26 mouse cellular contexts compared by ENCODE assay signal in the genomic region with DNA sequence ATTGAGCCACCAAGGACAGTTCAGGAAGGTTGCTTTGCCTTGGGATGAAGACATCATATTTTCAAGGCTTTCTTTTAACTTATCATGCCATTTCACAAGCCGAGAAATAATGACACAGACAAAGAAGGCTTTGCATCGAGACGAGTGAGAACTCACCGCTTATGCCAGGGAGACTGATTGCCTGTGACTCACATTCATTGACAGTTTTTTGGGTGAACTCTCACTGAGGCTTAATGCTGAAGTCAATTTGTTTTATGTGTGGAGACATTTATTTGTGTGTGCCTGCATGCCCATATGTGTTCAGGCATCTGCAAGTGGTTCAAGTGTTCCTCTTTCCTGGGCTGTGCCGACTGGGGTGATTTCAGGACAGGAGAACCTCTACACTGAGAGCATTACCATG.
DNase-seq lines count a peak whose midpoint lies in the region; ATAC-seq and TF ChIP-seq lines count a peak whose summit lies in the region.
"Had no signal": no experiment of that assay in that cellular context is flagged by ENCODE, and none has a peak within 500 bp of the region (broad histone marks: within the 10 kb centered on the region; RNA-seq: fewer than 3 reads in every experiment).

No protein-coding gene starts in this region.

- no peak overlapping the region for H3K4me2 ChIP-seq in hindbrain, embryonic 13.5 days
- H3K4me2 ChIP-seq: embryonic facial prominence, embryonic 13.5 days; heart, embryonic 15.5 days; limb, embryonic 15.5 days; liver, embryonic 15.5 days; midbrain, embryonic 12.5 days had no signal

- H3K9ac ChIP-seq in hindbrain, embryonic 13.5 days: no peak overlapping the region
- H3K9ac ChIP-seq: embryonic facial prominence, embryonic 13.5 days; heart, embryonic 15.5 days; limb, embryonic 15.5 days; liver, embryonic 15.5 days; midbrain, embryonic 12.5 days had no signal

- TF ChIP-seq POLR2A in lung, adult 2 months (IDR thresholded peaks at IDR 0.05; ENCODE audit: borderline replicate concordance, extremely low read depth, low read depth, low read length): no peak

- no peaks in the 10 kb centered on the region for H3K27me3 ChIP-seq in hindbrain, embryonic 13.5 days
- H3K27me3 ChIP-seq: embryonic facial prominence, embryonic 13.5 days; heart, embryonic 15.5 days; limb, embryonic 15.5 days; liver, embryonic 15.5 days; midbrain, embryonic 12.5 days had no signal

- no peak for ATAC-seq in hindbrain, embryonic 13.5 days (ENCODE audit: low FRiP score)
- ATAC-seq: forebrain, embryonic 14.5 days; hindbrain, postnatal 0 days had no signal

- H3K27ac ChIP-seq in hindbrain, embryonic 13.5 days: no peak overlapping the region
- H3K27ac ChIP-seq: embryonic facial prominence, embryonic 13.5 days; gastrocnemius, adult 2 months; heart, embryonic 15.5 days; hindbrain, embryonic 10.5 days; hindbrain, postnatal 0 days; kidney, postnatal 0 days; limb, embryonic 15.5 days; liver, embryonic 15.5 days; midbrain, embryonic 12.5 days had no signal

- H3K4me1 ChIP-seq in lung, adult 2 months (ENCODE audit: control insufficient read depth, insufficient read depth, low read length): no peaks in the 10 kb centered on the region
- H3K4me1 ChIP-seq in hindbrain, embryonic 13.5 days (replicated peaks): no peaks in the 10 kb centered on the region
- H3K4me1 ChIP-seq: heart, embryonic 15.5 days; midbrain, embryonic 12.5 days had no signal

- no peaks in the 10 kb centered on the region for H3K36me3 ChIP-seq in hindbrain, embryonic 13.5 days
- H3K36me3 ChIP-seq: embryonic facial prominence, embryonic 13.5 days; heart, embryonic 15.5 days; hindbrain, embryonic 10.5 days; limb, embryonic 15.5 days; liver, embryonic 15.5 days; midbrain, embryonic 12.5 days had no signal

- no peaks in the 10 kb centered on the region for H3K9me3 ChIP-seq in hindbrain, embryonic 13.5 days
- H3K9me3 ChIP-seq: embryonic facial prominence, embryonic 13.5 days; heart, embryonic 15.5 days; hindbrain, embryonic 10.5 days; limb, embryonic 15.5 days; liver, embryonic 15.5 days; midbrain, embryonic 12.5 days had no signal

- DNase-seq in adrenal gland, postnatal 14 days: peak; percentile 44
- no peak for DNase-seq in adrenal gland, postnatal 25 days
- peak; percentile 23 for DNase-seq in lung, postnatal 25 days (ENCODE audit: low spot score)
- DNase-seq in lung, adult 2 months: no peak
- DNase-seq in fibroblast of lung, adult 2 months (ENCODE audit: low read depth): peak; percentile 34
- no peak for DNase-seq in cerebellum, postnatal 10 days
- DNase-seq: cerebellum, adult 2 months; cerebellum, postnatal 36 days; embryo, embryonic 11 days; gastrocnemius, adult 2 months; kidney, adult 18-20 months; left cerebral cortex, postnatal 4 days; lung, postnatal 10 days; thymus, adult 2 months; thymus, postnatal 4 days had no signal

- no peak overlapping the region for H3K4me3 ChIP-seq in lung, adult 2 months (replicated peaks; ENCODE audit: extremely low read depth, low read depth, low read length)
- H3K4me3 ChIP-seq in hindbrain, embryonic 13.5 days: no peak overlapping the region
- H3K4me3 ChIP-seq: embryonic facial prominence, embryonic 13.5 days; erythroblast, embryonic 14.5 days; gastrocnemius, adult 2 months; heart, embryonic 15.5 days; hindbrain, embryonic 10.5 days; limb, embryonic 15.5 days; liver, embryonic 15.5 days; midbrain, embryonic 12.5 days had no signal

- TF ChIP-seq CTCF in lung, adult 2 months (IDR thresholded peaks at IDR 0.05; ENCODE audit: insufficient read depth, low read length): no peak

- 57% methylated on average over 5 of the region's 5 CpGs for WGBS in lung, adult 2 months
- WGBS in hindbrain, embryonic 13.5 days: 83% methylated on average over 5 of the region's 5 CpGs

Comparison
In these comparisons a context has a peak if more than half of its experiments do, and no peak if none do; other contexts are left out.
1. DNase-seq: peak in adrenal gland, postnatal 14 days (single experiment), lung, postnatal 25 days (single experiment) and fibroblast of lung, adult 2 months (single experiment); none in adrenal gland, postnatal 25 days (single experiment), lung, adult 2 months (single experiment) and cerebellum, postnatal 10 days (0 of 2).